Mouse (Mus musculus) c-Kit-positive CD71-positive TER-119-negative erythroid progenitor cells, embryonic 14.5 days (primary cell): ENCODE measurements around the gene Actn1.
"Not testable (repeated sequence)": the region's sequence is repeated elsewhere in the genome, so short reads cannot be mapped to it uniquely, and the experiment has no call there.

ENCODE experiments used
- DNase-seq: peaks from one replicate; pipeline ENCODE4 v3.0.0-alpha.2; 2013; ENCODE audit warnings: low read depth

Actn1 gene

DNA sequence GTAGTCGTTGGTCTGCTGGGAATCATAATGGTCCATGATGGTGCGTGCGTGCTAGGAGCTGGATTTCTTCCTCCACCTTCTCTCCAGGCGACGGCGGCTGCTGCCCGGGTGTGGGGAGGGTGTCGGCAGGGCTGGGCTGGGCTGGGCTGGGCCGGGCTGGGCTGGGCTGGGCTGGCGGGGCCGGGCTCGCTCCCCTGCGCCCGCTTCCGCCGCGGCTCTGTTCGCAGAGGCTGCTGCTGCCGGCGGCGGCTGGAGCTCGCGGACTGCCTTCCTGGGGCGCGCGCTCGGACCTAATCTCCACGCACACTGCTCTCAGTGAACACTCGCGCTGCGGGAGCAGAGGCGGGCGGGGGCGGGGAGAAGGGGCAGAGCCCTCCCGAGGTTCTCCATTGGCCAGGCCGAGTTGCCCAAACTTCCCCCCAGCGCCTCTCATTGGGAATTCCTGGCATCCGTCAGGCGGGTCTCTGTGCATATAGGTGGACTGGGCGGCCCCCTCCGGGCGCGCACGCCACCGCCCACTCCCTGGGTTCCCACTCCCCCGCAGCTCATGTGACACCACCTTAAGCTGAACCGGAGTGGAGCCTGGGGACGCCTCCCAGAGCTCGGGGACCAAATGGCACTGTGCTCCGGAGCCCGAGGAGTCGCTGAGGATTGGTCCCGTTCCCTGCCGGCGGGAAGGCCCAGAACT, at the start of gene Actn1:
Gene Actn1 (minus strand): TSS at position 316 of the 688 bp plus-strand sequence.
- DNase-seq, result peak; percentile 9

DNA sequence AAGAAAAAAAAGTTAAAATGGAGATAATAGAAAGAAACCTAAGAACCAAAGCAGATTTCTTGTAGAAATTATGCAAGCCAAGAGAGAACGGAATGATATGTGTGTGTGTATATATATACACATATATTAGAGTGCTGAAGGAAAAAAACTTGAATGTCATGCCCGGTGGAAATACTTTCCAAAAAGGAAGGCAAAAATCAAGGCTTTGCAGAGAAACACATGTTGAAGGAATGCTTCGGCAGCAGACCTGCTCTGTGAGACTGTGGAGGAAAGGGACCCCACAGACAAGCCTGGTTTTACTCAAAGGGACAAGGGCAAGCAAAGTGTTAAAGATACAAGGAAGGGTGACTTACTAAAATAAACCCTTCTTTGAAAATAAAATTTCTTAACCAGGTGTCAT, 47.4 kb upstream of the Actn1 start:
- DNase-seq, result no peak

DNA sequence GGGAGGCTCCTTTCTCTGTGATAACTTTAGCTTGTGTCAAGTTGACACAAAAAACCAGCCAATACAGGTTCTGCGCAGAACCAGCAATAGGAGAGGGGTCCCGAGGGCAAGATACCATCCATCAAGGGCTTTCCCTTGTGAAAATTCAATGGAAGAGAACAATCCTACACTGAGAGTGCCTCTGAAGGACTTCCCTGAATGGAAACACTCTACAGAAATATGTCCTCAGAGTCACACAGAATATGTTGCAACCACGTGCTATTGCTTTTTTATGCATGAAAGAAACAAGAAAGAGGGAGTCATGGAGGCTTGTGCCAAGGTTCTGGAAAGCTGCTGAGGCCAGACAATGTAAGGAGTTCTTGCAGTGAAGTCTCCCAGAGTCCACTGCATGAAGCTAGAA, 44.3 kb upstream of the Actn1 start:
- DNase-seq, result no peak

DNA sequence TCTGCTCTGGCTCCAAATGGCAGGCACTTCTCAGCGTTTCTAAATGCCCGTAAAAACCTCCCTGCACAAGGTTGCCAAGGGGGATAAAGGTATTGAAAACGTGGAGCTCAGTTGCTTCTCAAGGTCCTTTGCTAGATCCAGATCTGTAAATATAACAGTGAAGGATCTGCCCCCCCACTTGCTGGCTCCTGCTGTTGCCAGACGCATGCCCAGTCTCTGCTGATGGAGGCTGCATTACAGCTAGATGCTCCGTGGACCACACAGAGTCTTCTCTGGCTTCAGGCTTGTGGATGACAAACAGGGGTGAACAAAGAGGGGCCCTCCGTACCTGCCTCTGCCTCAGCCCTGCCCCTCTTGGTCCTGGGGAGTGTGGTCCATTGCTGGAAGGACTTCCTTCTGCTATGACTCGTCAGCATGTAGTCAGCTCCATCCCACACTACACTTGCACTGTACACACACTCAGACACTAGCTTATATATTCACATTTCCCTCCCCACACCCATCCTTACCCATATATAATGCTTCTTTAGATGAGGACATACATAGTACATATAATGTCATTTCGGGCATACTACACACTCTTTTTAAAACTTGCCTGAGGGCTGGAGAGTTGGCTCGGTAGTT, 40.8 kb upstream of the Actn1 start:
- DNase-seq, result no peak

DNA sequence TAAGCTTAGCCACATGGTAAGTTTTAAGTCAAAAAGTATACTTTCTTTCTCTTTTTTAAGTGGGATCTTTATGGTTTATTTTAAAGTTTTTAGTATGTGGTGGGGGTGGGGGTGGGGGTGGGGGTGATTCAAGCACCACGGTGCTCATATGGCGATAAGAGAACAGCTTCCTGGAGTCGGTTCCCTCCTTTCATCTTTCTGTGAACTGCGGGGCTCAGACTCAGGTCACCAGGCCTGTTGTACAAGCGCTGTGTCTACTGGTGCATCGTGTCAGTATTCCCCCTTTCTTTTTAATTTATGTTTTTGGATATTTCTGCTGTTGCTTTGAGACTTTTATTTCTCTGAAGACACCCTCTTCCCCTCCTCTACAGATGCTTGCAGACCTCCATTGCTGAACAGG, 38.5 kb upstream of the Actn1 start:
- DNase-seq, result no peak

DNA sequence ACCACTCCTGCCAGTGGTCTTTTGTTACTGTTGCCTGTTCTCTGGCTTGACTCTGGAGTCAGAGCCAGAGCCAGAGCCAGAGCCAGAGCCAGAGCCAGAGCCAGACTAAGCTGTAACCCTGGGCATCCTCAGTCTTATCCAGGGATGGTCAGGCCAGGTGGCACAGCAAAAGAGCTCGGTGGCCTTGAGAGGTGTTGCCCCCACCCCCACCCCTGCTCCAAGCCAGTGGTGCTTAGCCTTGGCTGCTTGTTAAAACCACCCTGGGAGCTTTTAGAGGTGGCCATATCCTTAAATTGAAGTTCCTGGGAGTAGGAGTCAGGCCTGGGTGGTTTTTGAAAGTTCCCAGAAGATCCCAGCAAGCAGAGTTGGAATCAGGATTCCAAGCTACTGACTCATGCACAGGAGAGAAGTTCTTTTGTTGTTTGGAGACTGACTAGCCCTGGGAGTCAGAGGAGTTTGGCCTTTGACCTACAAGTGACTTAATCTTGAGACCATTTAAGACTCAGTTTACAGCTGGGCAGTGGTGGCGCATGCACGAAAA, 31.8 kb upstream of the Actn1 start:
- no peak for DNase-seq

DNA sequence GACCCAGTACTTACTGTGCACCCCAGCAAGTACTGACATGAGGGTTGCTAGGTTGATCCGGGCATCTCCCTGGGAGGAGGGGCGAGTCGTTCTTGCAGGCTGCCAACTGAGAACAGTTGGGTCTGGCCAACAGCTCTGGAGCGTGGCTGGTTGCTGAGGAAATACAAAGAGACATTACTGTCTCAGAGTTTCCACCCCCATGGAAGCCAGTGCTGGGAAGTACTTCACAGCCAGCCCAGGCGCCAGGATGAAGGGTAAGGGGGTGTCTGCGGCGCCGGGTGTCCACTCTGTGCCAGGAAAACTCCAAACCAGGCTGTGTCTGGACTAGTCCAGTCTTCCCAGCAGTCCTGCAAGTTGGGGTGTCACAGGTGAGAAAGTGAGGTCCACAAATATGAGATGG, 30.8 kb upstream of the Actn1 start:
- DNase-seq, result no peak

DNA sequence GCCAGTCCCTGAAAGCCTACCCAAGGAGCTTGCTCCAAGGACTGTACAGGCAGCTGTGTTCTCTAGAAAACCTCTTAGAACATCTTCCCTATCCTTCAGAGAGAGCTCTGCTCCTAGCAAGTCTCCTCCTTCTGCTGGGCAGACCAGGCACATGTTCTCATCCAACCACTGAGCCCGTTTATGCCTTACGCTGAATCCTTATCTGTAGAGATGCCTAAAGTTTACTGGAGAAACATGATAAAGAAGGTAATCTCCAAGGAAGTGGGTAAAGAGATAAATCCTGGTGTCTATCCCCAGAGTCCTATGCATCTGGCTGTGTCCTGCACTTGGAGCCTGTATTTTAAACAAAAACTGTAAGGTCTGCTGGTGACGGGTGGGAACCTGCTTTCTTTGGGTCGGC, 30.3 kb upstream of the Actn1 start:
- DNase-seq, result no peak

DNA sequence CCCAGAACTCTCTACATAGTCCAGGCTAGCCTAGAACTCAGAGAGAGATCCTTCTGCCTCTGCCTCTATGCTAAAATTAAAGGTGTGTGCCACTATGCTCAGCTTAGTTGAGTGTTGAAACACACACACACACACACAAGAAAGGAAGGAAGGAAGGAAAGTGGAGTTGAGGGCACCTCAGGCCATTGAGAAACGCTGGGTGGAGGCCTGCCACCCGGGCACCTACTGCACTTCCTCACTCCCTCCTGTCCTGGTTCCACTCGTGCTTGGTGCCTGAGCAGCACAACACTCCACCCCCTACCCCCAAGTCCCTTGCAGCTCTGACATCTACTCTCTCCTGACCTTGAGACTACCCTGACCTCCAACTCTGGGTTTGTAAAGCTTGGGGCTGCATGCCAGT, 29.6 kb upstream of the Actn1 start:
- no peak for DNase-seq

DNA sequence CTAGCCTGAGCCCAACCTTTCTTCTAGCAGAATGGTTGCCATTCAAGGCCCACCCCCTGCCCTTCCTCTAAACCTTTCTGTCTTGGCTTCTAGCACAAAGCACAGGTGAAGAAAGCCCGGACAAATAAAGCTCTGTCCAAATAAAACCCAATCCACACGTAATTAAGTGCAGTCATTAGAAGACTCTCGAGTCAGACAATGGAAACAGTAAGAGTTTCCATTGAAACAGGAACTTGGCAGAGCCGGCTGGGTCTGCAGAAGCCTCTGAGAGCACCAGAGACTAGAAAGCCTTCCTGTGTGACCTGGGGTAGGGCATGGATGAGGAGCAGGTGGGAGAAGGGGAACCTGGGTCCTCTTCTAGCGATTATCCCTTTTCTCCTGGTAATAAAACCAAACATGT, 25.7 kb upstream of the Actn1 start:
- no peak for DNase-seq

DNA sequence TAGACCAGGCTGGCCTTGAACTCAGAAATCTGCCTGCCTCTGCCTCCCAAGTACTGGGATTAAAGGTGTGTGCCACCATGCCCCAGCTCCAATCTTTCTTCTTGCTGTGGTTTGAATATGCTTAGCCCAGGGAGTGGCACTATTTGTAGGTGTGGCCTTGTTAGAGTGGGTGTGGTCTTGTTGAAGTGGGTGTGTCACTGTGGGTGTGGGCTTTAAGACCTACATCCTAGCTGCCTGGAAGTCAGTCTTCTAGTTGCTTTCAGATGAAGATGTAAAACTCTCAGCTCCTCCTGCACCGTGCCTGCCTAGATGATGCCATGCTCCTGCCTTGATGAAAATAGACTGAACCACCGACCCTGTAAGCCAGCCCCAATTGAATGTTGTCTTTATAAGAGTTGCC, 24.1 kb upstream of the Actn1 start:
- DNase-seq, result peak; percentile 13

DNA sequence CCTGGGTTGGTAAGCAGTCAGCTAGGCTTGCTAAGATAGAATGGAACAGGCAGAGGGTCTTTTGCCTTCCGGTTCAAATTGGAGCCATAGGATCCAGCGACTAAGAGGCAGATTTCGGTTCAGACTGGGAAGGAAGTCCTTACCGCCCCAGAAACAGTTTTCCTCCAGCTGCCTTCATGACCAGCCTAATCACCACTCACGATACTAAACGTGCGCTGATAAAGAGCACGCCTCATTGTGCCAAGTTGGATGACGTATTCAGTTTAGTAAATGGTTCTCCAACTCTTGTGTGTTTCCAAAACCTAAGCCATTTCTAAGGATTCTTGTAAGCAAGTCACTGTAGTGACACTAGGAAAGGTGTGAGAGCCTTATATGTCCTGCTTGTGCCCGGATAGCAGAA, 18.7 kb upstream of the Actn1 start:
- no peak for DNase-seq

DNA sequence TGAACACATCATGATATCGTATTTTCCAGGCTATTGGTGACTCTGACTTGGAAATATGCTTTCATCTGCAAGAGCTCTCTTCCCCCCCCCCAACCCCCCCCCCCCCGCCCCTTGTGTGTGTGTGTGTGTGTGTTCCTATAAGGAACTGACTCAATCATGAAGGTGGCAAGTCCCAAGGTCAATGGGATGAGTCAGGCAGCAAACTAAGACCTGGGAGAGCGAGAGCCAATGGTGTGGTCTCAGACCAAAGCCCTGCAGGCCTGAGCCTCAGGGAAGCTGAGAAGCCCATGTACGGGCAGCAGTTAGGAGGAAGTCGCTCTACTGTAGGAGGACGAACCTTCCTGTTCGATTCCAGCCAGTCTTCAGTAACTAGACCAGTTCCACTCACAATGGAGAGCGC, 17.3 kb upstream of the Actn1 start:
- no peak for DNase-seq

DNA sequence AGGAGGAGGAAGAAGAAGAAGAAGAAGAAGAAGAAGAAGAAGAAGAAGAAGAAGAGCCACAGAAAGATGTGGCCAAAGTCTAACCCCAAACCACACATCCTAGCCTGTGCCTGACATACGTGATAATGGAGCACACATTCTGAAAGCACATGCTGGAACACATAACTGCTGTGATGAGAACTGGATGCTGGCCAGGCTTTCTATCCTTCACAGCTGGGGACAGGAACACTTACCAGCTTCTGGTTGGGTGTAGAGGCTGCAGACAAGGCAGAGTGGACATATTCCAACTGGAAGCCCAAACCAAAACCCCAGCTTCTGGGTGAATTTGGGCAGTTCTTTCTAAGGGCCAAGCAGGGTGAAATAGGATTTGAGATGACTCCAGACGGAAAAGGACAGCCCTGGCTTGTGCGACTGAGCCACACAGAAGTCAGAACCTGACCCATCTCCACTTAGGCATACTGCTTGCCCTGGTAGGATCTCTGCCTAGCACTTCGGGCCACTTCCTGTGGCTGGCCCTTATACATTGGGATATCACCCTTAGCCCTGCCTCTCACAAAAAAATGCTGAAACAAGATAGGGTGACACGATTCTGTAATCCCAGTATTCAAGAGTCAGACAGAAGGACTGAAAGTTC, 15.1 kb upstream of the Actn1 start:
- no peak for DNase-seq

DNA sequence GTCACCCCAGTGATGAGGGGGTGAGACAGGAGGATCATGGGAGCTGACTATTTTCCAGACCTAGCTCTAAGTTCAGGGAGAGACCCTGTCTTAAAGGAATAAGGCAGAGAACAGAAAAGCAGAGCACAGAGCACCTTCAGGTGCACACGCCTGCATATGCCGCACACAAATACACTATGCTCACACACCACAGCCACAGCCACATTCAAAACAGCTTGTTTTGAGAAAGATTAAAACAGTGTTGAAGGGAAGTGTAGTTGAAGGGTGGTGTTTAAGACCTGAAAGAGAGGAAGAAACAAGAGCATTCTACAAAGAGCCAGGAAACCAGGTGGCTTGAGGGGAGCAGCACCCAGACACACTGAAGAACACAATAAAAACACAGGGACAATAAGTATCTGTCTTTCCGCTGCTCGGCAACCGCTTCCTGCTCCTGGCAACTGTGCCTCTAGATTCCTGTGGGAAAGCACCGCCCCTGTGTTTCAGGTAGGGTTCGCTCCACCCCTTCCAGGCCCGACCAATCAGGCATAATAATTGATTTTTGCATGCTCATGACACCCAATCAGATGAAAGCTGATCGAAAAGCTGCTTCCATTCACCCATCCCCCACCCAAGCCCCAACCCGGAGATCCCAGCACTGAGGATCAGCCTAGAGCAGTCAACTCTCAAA, 13.0 kb upstream of the Actn1 start:
- DNase-seq, result peak; percentile 3

DNA sequence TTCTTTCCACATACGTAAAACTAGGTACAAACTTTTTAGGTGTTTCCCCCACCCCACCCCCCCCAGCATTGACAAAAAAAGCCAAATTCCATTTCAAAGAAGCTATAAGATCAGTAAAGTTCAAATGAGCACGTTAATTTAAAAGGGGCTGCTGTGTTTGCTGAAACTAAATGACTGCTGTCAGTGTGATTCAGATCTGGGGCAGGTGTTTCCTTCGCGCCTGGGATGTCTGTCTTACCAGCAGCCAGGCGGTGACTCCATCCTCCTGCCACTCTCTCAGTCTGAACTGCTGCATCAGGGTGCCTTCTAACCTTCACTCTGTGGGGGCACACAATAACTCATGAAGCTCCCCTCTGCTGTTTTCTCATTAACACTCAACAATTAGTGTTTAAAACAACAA, 11.6 kb upstream of the Actn1 start:
- DNase-seq, result no peak

DNA sequence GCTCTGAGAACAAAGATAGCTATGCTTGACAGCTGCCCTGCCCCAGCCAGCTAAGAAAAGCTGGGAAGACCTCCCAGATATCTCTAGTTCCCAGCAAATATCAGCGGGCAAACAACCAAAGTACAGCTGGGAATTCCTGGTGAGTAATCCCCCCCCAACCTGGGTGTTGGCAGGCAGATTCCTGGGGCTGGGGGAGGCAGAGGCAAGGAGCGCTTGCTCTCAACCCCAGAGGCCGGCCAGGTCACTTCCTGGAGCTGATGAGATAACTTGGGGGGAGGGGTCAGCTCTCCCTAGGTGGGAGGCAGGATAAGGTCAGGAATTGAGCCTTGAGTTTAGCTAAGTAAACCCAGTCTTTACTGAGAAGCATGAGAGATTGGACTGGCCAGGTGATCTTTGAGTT, 10.8 kb upstream of the Actn1 start:
- DNase-seq, result no peak

DNA sequence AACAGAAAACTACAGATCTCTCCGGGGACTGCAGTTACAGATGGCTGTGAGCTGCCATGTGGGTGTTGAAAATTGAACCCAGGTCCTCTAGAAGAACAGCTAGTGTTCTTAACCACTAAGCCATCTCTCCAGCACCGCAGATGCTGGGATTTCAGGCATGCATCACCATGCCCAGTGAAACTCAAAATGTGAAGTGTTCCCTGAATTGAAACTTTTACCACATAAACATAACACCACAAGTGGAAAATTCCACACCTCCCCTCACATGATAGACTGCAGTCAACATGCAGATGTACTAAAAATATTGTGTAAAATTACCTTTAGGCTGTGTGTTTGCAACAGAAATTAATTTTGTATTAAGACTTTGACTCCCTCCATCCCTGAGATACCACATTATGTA, 9.1 kb upstream of the Actn1 start:
- DNase-seq, result no peak

DNA sequence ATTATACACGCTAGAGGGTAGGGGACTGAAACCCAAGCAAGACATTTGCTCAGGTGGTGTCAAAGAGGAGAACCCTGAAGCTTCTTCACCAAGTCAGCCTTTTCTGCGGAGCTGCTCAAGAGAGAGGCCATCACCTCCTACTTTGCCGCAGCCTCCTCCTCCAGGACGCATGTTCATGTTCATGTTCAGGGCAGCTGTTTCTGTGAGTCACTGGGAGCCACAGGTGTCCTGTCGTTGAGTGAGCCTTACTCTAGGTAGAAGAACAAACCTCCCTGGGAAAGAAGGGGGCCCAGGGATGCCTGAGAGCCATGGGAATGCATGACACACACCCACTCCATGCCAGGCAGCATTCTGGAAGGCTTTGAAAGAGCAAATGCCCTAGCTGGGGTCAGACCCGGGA, 7.8 kb upstream of the Actn1 start:
- DNase-seq, result no peak

DNA sequence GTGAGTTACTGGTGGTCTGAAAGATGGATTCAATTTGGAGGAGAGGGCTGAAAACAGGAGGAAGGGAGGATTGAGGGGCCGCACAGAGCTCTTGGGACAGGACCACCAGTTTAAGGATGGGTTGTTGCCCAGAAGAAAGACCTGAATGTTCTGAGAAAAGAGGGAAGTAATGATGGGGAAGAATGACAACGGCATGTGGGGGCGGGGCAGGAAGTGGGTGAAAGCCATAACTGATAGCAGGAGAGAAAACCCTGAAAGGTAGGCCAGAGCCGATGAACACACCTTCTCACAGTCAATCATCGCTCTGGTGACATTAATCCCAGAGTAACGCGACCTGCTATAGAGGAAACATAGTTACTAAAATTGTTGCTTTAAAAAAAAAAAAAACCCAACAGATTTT, 4.2 kb upstream of the Actn1 start:
- DNase-seq, result not testable (repeated sequence)

DNA sequence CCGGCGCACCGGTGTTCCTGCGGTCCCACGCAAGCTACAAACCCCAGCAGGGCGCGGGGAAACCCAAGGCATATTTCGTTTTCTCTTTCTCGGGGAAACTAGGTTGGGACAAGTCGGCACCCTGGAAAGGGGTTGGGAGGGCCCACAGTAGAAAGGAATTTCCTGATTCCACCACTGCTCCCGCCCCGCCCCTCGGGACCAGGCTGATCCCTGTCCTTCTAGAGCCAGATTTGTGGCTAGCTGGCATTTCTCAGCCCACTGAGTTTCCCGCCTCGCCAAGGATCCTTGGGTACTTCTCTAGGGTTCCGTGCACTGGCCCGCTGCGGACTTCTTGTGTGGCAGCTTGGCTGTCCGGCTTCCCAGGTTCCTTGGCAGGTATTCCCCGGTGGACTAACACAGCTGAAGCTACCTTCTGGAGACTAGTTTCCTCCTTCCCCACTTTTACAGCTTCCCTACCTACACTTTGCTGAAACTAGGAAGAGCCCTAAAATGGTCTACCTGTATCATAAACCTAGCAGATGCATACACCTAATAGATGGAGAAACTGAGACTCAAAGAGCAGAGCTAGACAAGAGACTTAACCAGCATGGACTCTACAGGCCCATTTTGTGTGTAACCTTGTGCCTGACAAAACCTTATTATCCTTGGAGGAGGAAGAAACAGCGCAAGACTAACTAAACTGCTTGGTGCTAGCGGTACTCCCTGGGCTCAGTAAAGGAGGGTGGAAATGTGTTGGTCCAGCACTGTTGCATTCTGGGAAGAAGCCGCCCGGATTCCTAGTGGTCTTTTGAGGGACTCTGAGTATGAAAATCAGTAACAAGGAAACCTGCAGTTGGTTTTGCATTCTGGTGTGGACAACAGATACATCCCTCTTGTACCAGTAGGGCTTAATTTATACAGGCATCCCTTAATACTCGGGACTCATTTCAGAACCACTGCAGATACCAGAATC, 849 bp upstream of the Actn1 start:
- DNase-seq, result no peak
